Mouse (Mus musculus): ENCODE data around the gene Actr6.
"Not testable (repeated sequence)": the region's sequence is repeated elsewhere in the genome, so short reads cannot be mapped to it uniquely, and the experiment has no call there.

Gene Actr6

GRCm38 (mm10) chr10:89680517-89680916, 51.6 kb downstream of the Actr6 start:
- no peak for DNase-seq (ENCODE audit: low spot score)

GRCm38 (mm10) chr10:89679448-89679847, 52.6 kb downstream of the Actr6 start:
- DNase-seq (ENCODE audit: low spot score): no peak

- DNase-seq (ENCODE audit: low spot score): no peak
Measured at GRCm38 (mm10) chr10:89678054-89678453, 54.0 kb downstream of the Actr6 start.

GRCm38 (mm10) chr10:89676609-89677008, 55.5 kb downstream of the Actr6 start:
- DNase-seq (ENCODE audit: low spot score): no peak

GRCm38 (mm10) chr10:89670371-89670770, 61.7 kb downstream of the Actr6 start:
- not testable (repeated sequence) for DNase-seq (ENCODE audit: low spot score)

- no peak for DNase-seq (ENCODE audit: low spot score)
Measured at GRCm38 (mm10) chr10:89667571-89667970, 64.5 kb downstream of the Actr6 start.

GRCm38 (mm10) chr10:89665679-89666078, 66.4 kb downstream of the Actr6 start:
- no peak for DNase-seq (ENCODE audit: low spot score)

GRCm38 (mm10) chr10:89664977-89665645, 67.0 kb downstream of the Actr6 start:
- DNase-seq (ENCODE audit: low spot score): no peak

Data from T-cell, adult 2 months (primary cell).